Mouse (Mus musculus) myocyte (in vitro differentiated cells): ENCODE data around the gene Rsg1.

Experiments used
- CEBPB ChIP-seq: IDR thresholded peaks from 2 replicates; pipeline ENCODE4 v1.6.1; 2011; ENCODE audit warnings: mild to moderate bottlenecking, moderate library complexity; ENCODE audit not compliant: poor library complexity, insufficient read depth, severe bottlenecking
- E2F4 ChIP-seq: IDR thresholded peaks from one replicate; pipeline ENCODE4 v1.6.1; 2011; ENCODE audit warnings: mild to moderate bottlenecking, control low read depth, moderate library complexity; ENCODE audit not compliant: insufficient read depth
- MAX ChIP-seq: IDR thresholded peaks from one replicate; pipeline ENCODE4 v1.6.1; 2011; ENCODE audit warnings: low read depth, mild to moderate bottlenecking, control low read depth
- MYOD1 ChIP-seq, 3 experiments: IDR thresholded peaks; one replicate each; pipeline ENCODE4 v1.6.1; 2011; ENCODE audit warnings: control low read depth in 2 of 3, low read depth in 2 of 3, mild to moderate bottlenecking in 2 of 3, moderate library complexity in 1 of 3; ENCODE audit not compliant: insufficient read length in 2 of 3, control insufficient read depth in 1 of 3
- MYOG ChIP-seq, 3 experiments: IDR thresholded peaks; one replicate each; pipeline ENCODE4 v1.6.1; 2011; ENCODE audit warnings: control low read depth in 2 of 3, low read depth in 2 of 3, mild to moderate bottlenecking in 2 of 3; ENCODE audit not compliant: insufficient read length in 2 of 3, control insufficient read depth in 1 of 3, insufficient read depth in 1 of 3
- POLR2A ChIP-seq: IDR thresholded peaks from one replicate; pipeline ENCODE4 v1.6.1; 2011; ENCODE audit warnings: low read depth, mild to moderate bottlenecking, control low read depth, moderate library complexity; ENCODE audit not compliant: insufficient read length
- POLR2AphosphoS2 ChIP-seq: IDR thresholded peaks from one replicate; pipeline ENCODE4 v1.6.1; 2011; ENCODE audit warnings: low read depth, control low read depth; ENCODE audit not compliant: insufficient read length
- REST ChIP-seq: IDR thresholded peaks from one replicate; pipeline ENCODE4 v1.6.1; 2011; ENCODE audit warnings: mild to moderate bottlenecking, control low read depth, moderate library complexity; ENCODE audit not compliant: insufficient read depth, insufficient read length
- TCF12 ChIP-seq: IDR thresholded peaks from one replicate; pipeline ENCODE4 v1.6.1; 2011; ENCODE audit warnings: mild to moderate bottlenecking, control low read depth; ENCODE audit not compliant: poor library complexity, insufficient read depth, severe bottlenecking
- TCF3 ChIP-seq: IDR thresholded peaks from one replicate; pipeline ENCODE4 v1.6.1; 2011; ENCODE audit warnings: low read depth, control low read depth; ENCODE audit not compliant: insufficient read length
- USF1 ChIP-seq: IDR thresholded peaks from one replicate; pipeline ENCODE4 v1.6.1; 2011; ENCODE audit warnings: low read depth, mild to moderate bottlenecking, control low read depth, moderate library complexity

DNA sequence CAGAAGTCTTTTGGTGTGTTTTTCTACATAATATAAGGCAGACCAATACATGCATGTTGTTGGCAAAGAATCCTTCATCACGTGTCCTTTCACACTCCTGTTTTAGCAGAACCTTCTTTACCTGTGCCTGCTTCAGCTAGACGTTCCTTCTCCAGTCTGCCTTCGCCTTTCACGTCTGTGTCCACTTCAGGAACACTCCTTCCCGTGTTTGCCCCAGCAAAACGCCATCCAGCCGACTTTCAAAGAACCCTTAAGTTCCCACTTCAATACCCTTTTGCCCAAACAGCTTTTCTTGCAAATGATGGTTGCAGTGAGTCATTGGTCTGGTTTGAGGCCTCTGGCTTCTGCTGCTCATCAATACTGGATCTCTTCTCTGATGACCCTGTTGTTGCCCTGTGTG, 22.5 kb upstream of the Rsg1 start:
- TF ChIP-seq POLR2A (no peak), USF1 (no peak), MAX (no peak), E2F4 (no peak), MYOG (IDR thresholded peaks at IDR 0.05; ENCODE audit: control insufficient read depth in 1 of 3, insufficient read depth in 1 of 3, insufficient read length in 2 of 3, low read depth in 2 of 3) (no peak), MYOD1 (IDR thresholded peaks at IDR 0.05; ENCODE audit: control insufficient read depth in 1 of 3, insufficient read length in 2 of 3, low read depth in 2 of 3) (no peak), TCF12 (no peak), TCF3 (no peak), CEBPB (no peak), POLR2AphosphoS2 (no peak), REST (no peak)
